7 mouse cellular contexts compared by ENCODE assay signal in genomic region chr7:143294690-143295355, GRCm38 (mm10).
DNase-seq lines count a peak whose midpoint lies in the region; ATAC-seq and TF ChIP-seq lines count a peak whose summit lies in the region.

No protein-coding gene starts in this region.

- H3K4me3 ChIP-seq in lung, embryonic 15.5 days = peak overlapping the region; percentile 52
- peak overlapping the region; percentile 53 for H3K4me3 ChIP-seq in embryonic facial prominence, embryonic 12.5 days
- peak overlapping the region; percentile 50 for H3K4me3 ChIP-seq in hindbrain, postnatal 0 days (ENCODE audit: low read length)

- no peaks in the 10 kb centered on the region for H3K36me3 ChIP-seq in lung, embryonic 15.5 days
- no peaks in the 10 kb centered on the region for H3K36me3 ChIP-seq in embryonic facial prominence, embryonic 12.5 days
- H3K36me3 ChIP-seq in hindbrain, postnatal 0 days (ENCODE audit: insufficient read depth, low read length) = no peaks in the 10 kb centered on the region

- H3K4me2 ChIP-seq in lung, embryonic 15.5 days = peak overlapping the region; percentile 48
- peak overlapping the region; percentile 59 for H3K4me2 ChIP-seq in embryonic facial prominence, embryonic 12.5 days (replicated peaks)
- H3K4me2 ChIP-seq in hindbrain, postnatal 0 days (ENCODE audit: low read depth, low read length) = peak overlapping the region; percentile 61

- no peaks in the 10 kb centered on the region for H3K9me3 ChIP-seq in lung, embryonic 15.5 days
- H3K9me3 ChIP-seq in embryonic facial prominence, embryonic 12.5 days = peaks cover 7% of the 10 kb centered on the region; the same call in 1 of the 2 replicates
- H3K9me3 ChIP-seq in hindbrain, postnatal 0 days (ENCODE audit: low read length) = 0 out of 2 replicates have a peak, but pooled peaks cover 2% of the 10 kb centered on the region

- ATAC-seq in lung, embryonic 15.5 days (ENCODE audit: borderline replicate concordance, extremely low read depth, low FRiP score, low TSS enrichment) = no peak
- ATAC-seq in embryonic facial prominence, embryonic 12.5 days (ENCODE audit: insufficient number of reproducible peaks, insufficient read depth, low FRiP score, low TSS enrichment) = no peak
- no peak for ATAC-seq in hindbrain, postnatal 0 days

- no peak for DNase-seq in lung, postnatal 14 days
- DNase-seq in hindbrain, postnatal 0 days (ENCODE audit: low spot score) = peak; percentile 18
- DNase-seq in neural tube, embryonic 10.5 days (ENCODE audit: extremely low spot score, low spot score) = peak; percentile 43
- DNase-seq in left cerebral cortex, postnatal 14 days (ENCODE audit: low spot score in 2 of 2) = no peak
- no peak for DNase-seq in gastrocnemius, postnatal 25 days

- no peaks in the 10 kb centered on the region for H3K27me3 ChIP-seq in lung, embryonic 15.5 days
- H3K27me3 ChIP-seq in embryonic facial prominence, embryonic 12.5 days = no peaks in the 10 kb centered on the region
- no peaks in the 10 kb centered on the region for H3K27me3 ChIP-seq in hindbrain, postnatal 0 days (ENCODE audit: insufficient read depth, low read length)

- peak overlapping the region; percentile 68; the same call in 1 of the 2 replicates for H3K27ac ChIP-seq in lung, embryonic 15.5 days
- peak overlapping the region; percentile 74 for H3K27ac ChIP-seq in embryonic facial prominence, embryonic 12.5 days
- peak overlapping the region; percentile 76 for H3K27ac ChIP-seq in hindbrain, postnatal 0 days

- peaks cover 32% of the 10 kb centered on the region for H3K4me1 ChIP-seq in lung, embryonic 15.5 days
- H3K4me1 ChIP-seq in embryonic facial prominence, embryonic 12.5 days = peaks cover 12% of the 10 kb centered on the region
- H3K4me1 ChIP-seq in hindbrain, postnatal 0 days (ENCODE audit: insufficient read depth, low read length) = 0 out of 2 replicates have a peak, but pooled peaks cover 3% of the 10 kb centered on the region

- peak overlapping the region; percentile 54 for H3K9ac ChIP-seq in lung, embryonic 15.5 days
- peak overlapping the region; percentile 51 for H3K9ac ChIP-seq in embryonic facial prominence, embryonic 12.5 days
- peak overlapping the region; percentile 59 for H3K9ac ChIP-seq in hindbrain, postnatal 0 days (replicated peaks; ENCODE audit: low read length)

- TF ChIP-seq CTCF in hindbrain, postnatal 0 days (IDR thresholded peaks at IDR 0.05; ENCODE audit: low read depth) = no peak

- intact Hi-C loops in left cerebral cortex, postnatal 14 days (cut with DNase I) = loop anchor here (5.0 to 10.0 kb wide), 2 partner anchors 140 to 167 kb away; partner anchors contain the start of gene Cdkn1c

- 52% methylated on average over 20 of the region's 20 CpGs for WGBS in lung, embryonic 15.5 days
- 45% methylated on average over 20 of the region's 20 CpGs for WGBS in embryonic facial prominence, embryonic 12.5 days
- 49% methylated on average over 20 of the region's 20 CpGs for WGBS in hindbrain, postnatal 0 days

Comparison
In these comparisons a context has a peak if more than half of its experiments do, and no peak if none do; other contexts are left out.
1. DNase-seq: peak in hindbrain, postnatal 0 days (single experiment) and neural tube, embryonic 10.5 days (single experiment); none in lung, postnatal 14 days (single experiment), left cerebral cortex, postnatal 14 days (0 of 2) and gastrocnemius, postnatal 25 days (single experiment).
2. Peak in every context shown above with its lines, with median percentiles within 50 percentile points of each other: H3K27ac ChIP-seq, H3K4me2 ChIP-seq, H3K4me3 ChIP-seq and H3K9ac ChIP-seq.